22 mouse cellular contexts compared by ENCODE assay signal in genomic region chr5:147016622-147017021, GRCm38 (mm10). TPM values are rescaled to one million over a fixed set of nuclear protein-coding genes. Genes with fewer than 3 reads are reported as not detected.
A peak's percentile ranks its signal among the peaks of the same experiment; 100 is the strongest.
DNase-seq lines count a peak whose midpoint lies in the region; ATAC-seq and TF ChIP-seq lines count a peak whose summit lies in the region.
"Had no signal": no experiment of that assay in that cellular context is flagged by ENCODE, and none has a peak within 500 bp of the region (broad histone marks: within the 10 kb centered on the region; RNA-seq: fewer than 3 reads in every experiment).

No protein-coding gene starts in this region.

- H3K9me3 ChIP-seq in kidney, embryonic 14.5 days (ENCODE audit: control insufficient read depth, low read length), result no peaks in the 10 kb centered on the region
- no peaks in the 10 kb centered on the region for H3K9me3 ChIP-seq in liver, embryonic 11.5 days (ENCODE audit: control insufficient read depth, low read length)
- H3K9me3 ChIP-seq in liver, embryonic 12.5 days (replicated peaks), result no peaks in the 10 kb centered on the region
- H3K9me3 ChIP-seq in liver, embryonic 16.5 days (replicated peaks; ENCODE audit: control insufficient read depth, low read length), result no peaks in the 10 kb centered on the region
- H3K9me3 ChIP-seq in stomach, postnatal 0 days (ENCODE audit: control insufficient read depth, low read length), result no peaks in the 10 kb centered on the region
- H3K9me3 ChIP-seq: forebrain, embryonic 15.5 days; heart, embryonic 15.5 days; hindbrain, embryonic 10.5 days had no signal

- no peak overlapping the region for H3K4me3 ChIP-seq in kidney, embryonic 14.5 days (ENCODE audit: low read length)
- H3K4me3 ChIP-seq in liver, embryonic 11.5 days (ENCODE audit: low read depth, low read length), result no peak overlapping the region
- H3K4me3 ChIP-seq in liver, embryonic 12.5 days, result no peak overlapping the region
- H3K4me3 ChIP-seq in liver, embryonic 16.5 days (ENCODE audit: low read depth, low read length), result no peak overlapping the region
- no peak overlapping the region for H3K4me3 ChIP-seq in stomach, postnatal 0 days (ENCODE audit: low read depth, low read length)
- H3K4me3 ChIP-seq: forebrain, embryonic 15.5 days; heart, adult 2 months; heart, embryonic 15.5 days; hindbrain, embryonic 10.5 days had no signal

- no peak overlapping the region for H3K27ac ChIP-seq in kidney, embryonic 14.5 days (ENCODE audit: low read depth, low read length)
- H3K27ac ChIP-seq in liver, embryonic 11.5 days (ENCODE audit: low read depth, low read length), result no peak overlapping the region
- H3K27ac ChIP-seq in liver, embryonic 12.5 days, result no peak overlapping the region
- no peak overlapping the region for H3K27ac ChIP-seq in liver, embryonic 16.5 days (ENCODE audit: low read length)
- no peak overlapping the region for H3K27ac ChIP-seq in stomach, postnatal 0 days (replicated peaks)
- H3K27ac ChIP-seq: forebrain, embryonic 15.5 days; heart, adult 2 months; heart, embryonic 15.5 days; hindbrain, embryonic 10.5 days; hindbrain, embryonic 14.5 days had no signal

- H3K36me3 ChIP-seq in kidney, embryonic 14.5 days (ENCODE audit: control insufficient read depth, insufficient read depth, low read length), result peaks cover 24% of the 10 kb centered on the region
- peaks cover 8% of the 10 kb centered on the region; the same call in 1 of the 2 replicates for H3K36me3 ChIP-seq in liver, embryonic 11.5 days (ENCODE audit: control insufficient read depth, insufficient read depth, low read length)
- peaks cover 42% of the 10 kb centered on the region for H3K36me3 ChIP-seq in liver, embryonic 12.5 days
- no peaks in the 10 kb centered on the region; the same call in none of the 2 replicates for H3K36me3 ChIP-seq in liver, embryonic 16.5 days (ENCODE audit: control insufficient read depth, insufficient read depth)
- H3K36me3 ChIP-seq in stomach, postnatal 0 days (ENCODE audit: control insufficient read depth, insufficient read depth, low read length), result peaks cover 16% of the 10 kb centered on the region
- H3K36me3 ChIP-seq: forebrain, embryonic 15.5 days had no signal

- no peaks in the 10 kb centered on the region for H3K27me3 ChIP-seq in kidney, embryonic 14.5 days (ENCODE audit: control insufficient read depth, insufficient read depth, low read length)
- no peaks in the 10 kb centered on the region for H3K27me3 ChIP-seq in liver, embryonic 11.5 days (replicated peaks; ENCODE audit: control insufficient read depth, insufficient read depth, low read length)
- H3K27me3 ChIP-seq in liver, embryonic 12.5 days (replicated peaks), result no peaks in the 10 kb centered on the region
- no peaks in the 10 kb centered on the region for H3K27me3 ChIP-seq in liver, embryonic 16.5 days (ENCODE audit: control insufficient read depth, insufficient read depth, low read depth, low read length)
- no peaks in the 10 kb centered on the region for H3K27me3 ChIP-seq in stomach, postnatal 0 days (ENCODE audit: control insufficient read depth, insufficient read depth, low read length)
- H3K27me3 ChIP-seq: CH12.LX; forebrain, embryonic 15.5 days; heart, embryonic 15.5 days; Patski had no signal

- no peak for TF ChIP-seq CTCF in stomach, postnatal 0 days (IDR thresholded peaks at IDR 0.05; ENCODE audit: low read depth)

- no peak overlapping the region for H3K9ac ChIP-seq in kidney, embryonic 14.5 days (ENCODE audit: low read depth, low read length)
- H3K9ac ChIP-seq in liver, embryonic 11.5 days (ENCODE audit: low read depth, low read length), result no peak overlapping the region
- no peak overlapping the region for H3K9ac ChIP-seq in liver, embryonic 12.5 days
- H3K9ac ChIP-seq in liver, embryonic 16.5 days (ENCODE audit: low read depth, low read length), result no peak overlapping the region
- no peak overlapping the region for H3K9ac ChIP-seq in stomach, postnatal 0 days (ENCODE audit: low read length)
- H3K9ac ChIP-seq: forebrain, embryonic 15.5 days; heart, embryonic 15.5 days; hindbrain, embryonic 14.5 days had no signal

- WGBS in kidney, embryonic 14.5 days, result 51% methylated on average over 12 of the region's 12 CpGs
- 90% methylated on average over 12 of the region's 12 CpGs for WGBS in liver, embryonic 11.5 days
- WGBS in liver, embryonic 12.5 days (ENCODE audit: insufficient replicate concordance), result 86% methylated on average over 12 of the region's 12 CpGs
- WGBS in liver, embryonic 16.5 days (ENCODE audit: insufficient replicate concordance), result 80% methylated on average over 12 of the region's 12 CpGs
- WGBS in stomach, postnatal 0 days, result 68% methylated on average over 12 of the region's 12 CpGs

- peak; percentile 74; the same call in 1 of the 2 replicates for ATAC-seq in kidney, embryonic 14.5 days (ENCODE audit: low FRiP score, low TSS enrichment)
- peak; percentile 35; the same call in 1 of the 2 replicates for ATAC-seq in liver, embryonic 11.5 days (replicated peaks; ENCODE audit: low FRiP score)
- no peak for ATAC-seq in liver, embryonic 12.5 days
- ATAC-seq in liver, embryonic 16.5 days (ENCODE audit: low read depth), result peak; percentile 9; the same call in 1 of the 2 replicates
- ATAC-seq in stomach, postnatal 0 days (ENCODE audit: low FRiP score, low TSS enrichment), result 0 out of 2 replicates have a peak, but pooled peaks have one; percentile 16
- ATAC-seq: forebrain, embryonic 15.5 days; Patski had no signal

- H3K4me2 ChIP-seq in kidney, embryonic 14.5 days (replicated peaks; ENCODE audit: low read depth, low read length), result no peak overlapping the region
- no peak overlapping the region for H3K4me2 ChIP-seq in liver, embryonic 11.5 days
- H3K4me2 ChIP-seq in liver, embryonic 12.5 days, result no peak overlapping the region
- H3K4me2 ChIP-seq in liver, embryonic 16.5 days (ENCODE audit: low read depth, low read length), result no peak overlapping the region
- H3K4me2 ChIP-seq in stomach, postnatal 0 days (replicated peaks; ENCODE audit: low read depth), result no peak overlapping the region
- H3K4me2 ChIP-seq: forebrain, embryonic 15.5 days; heart, embryonic 11.5 days; heart, embryonic 15.5 days; hindbrain, embryonic 14.5 days had no signal

- no peak for TF ChIP-seq EP300 in stomach, postnatal 0 days (optimal IDR thresholded peaks at IDR 0.05)

- H3K4me1 ChIP-seq in kidney, embryonic 14.5 days (ENCODE audit: control insufficient read depth, insufficient read depth, low read length), result no peaks in the 10 kb centered on the region
- no peaks in the 10 kb centered on the region for H3K4me1 ChIP-seq in liver, embryonic 11.5 days (replicated peaks; ENCODE audit: control insufficient read depth, insufficient read depth, low read length)
- H3K4me1 ChIP-seq in liver, embryonic 12.5 days, result no peaks in the 10 kb centered on the region
- no peaks in the 10 kb centered on the region; the same call in 1 of the 2 replicates for H3K4me1 ChIP-seq in liver, embryonic 16.5 days (ENCODE audit: control insufficient read depth, low read depth, low read length)
- H3K4me1 ChIP-seq in stomach, postnatal 0 days (replicated peaks; ENCODE audit: control insufficient read depth, insufficient read depth), result no peaks in the 10 kb centered on the region
- H3K4me1 ChIP-seq: heart, embryonic 15.5 days had no signal

- DNase-seq in kidney, adult 11 months, result no peak
- DNase-seq in liver, embryonic 11.5 days (ENCODE audit: low spot score), result no peak
- DNase-seq in stomach, postnatal 0 days (ENCODE audit: low spot score), result no peak
- no peak for DNase-seq in T-cell, adult 2 months (ENCODE audit: low spot score)
- DNase-seq: adrenal gland, adult 2 months; adrenal gland, postnatal 25 days; cerebellum, adult 18-20 months; cerebellum, adult 9-11 months; cerebellum, postnatal 36 days; gastrocnemius, postnatal 10 days; heart, adult 2 months; heart, postnatal 14 days had no signal

RNA-seq across cellular contexts. Expression of gene Mtif3, which starts 53.0 kb away (rescaled TPM):
- polyA plus RNA-seq in kidney, embryonic 14.5 days (2014; fragmentation: Nextera tagmentation; extraction: Ambion mirVana), result 21.1 and 24.3 TPM in 2 replicates
- polyA plus RNA-seq in liver, embryonic 11.5 days (2014; fragmentation: Nextera tagmentation; extraction: Ambion mirVana), result 23.2 and 25.0 TPM in 2 replicates
- 14.9 and 16.5 TPM in 2 replicates for polyA plus RNA-seq in liver, embryonic 12.5 days (2016; fragmentation: Nextera tagmentation; extraction: Ambion mirVana)
- 10.4 and 11.8 TPM in 2 replicates for polyA plus RNA-seq in liver, embryonic 16.5 days (2015; fragmentation: Nextera tagmentation; extraction: Ambion mirVana)
- polyA plus RNA-seq in stomach, postnatal 0 days (2015; fragmentation: Nextera tagmentation; extraction: Ambion mirVana), result 21.0 and 25.0 TPM in 2 replicates

RNA-seq across cellular contexts. Expression of gene Lnx2, which starts 59.8 kb away (rescaled TPM):
- 10.8 and 14.4 TPM in 2 replicates for polyA plus RNA-seq in kidney, embryonic 14.5 days (2014; fragmentation: Nextera tagmentation; extraction: Ambion mirVana)
- 13.3 and 13.7 TPM in 2 replicates for polyA plus RNA-seq in liver, embryonic 11.5 days (2014; fragmentation: Nextera tagmentation; extraction: Ambion mirVana)
- polyA plus RNA-seq in liver, embryonic 12.5 days (2016; fragmentation: Nextera tagmentation; extraction: Ambion mirVana), result 6.5 and 6.8 TPM in 2 replicates
- polyA plus RNA-seq in liver, embryonic 16.5 days (2015; fragmentation: Nextera tagmentation; extraction: Ambion mirVana), result 4.6 and 5.7 TPM in 2 replicates
- 9.3 and 10.8 TPM in 2 replicates for polyA plus RNA-seq in stomach, postnatal 0 days (2015; fragmentation: Nextera tagmentation; extraction: Ambion mirVana)
